Mouse (Mus musculus) embryonic facial prominence, embryonic 14.5 days (tissue): ENCODE measurements around the gene Eprs. TPM values are rescaled to one million over a fixed set of nuclear protein-coding genes. Genes with fewer than 3 reads are reported as not detected.

Experiments used
- ATAC-seq: fragments of 200-750 bp; cut with Nextera tagmentation; 2 replicates; pipeline ENCODE4 v1.8.0; 2017; ENCODE audit warnings: low read depth, moderate number of reproducible peaks, moderate TSS enrichment
- DNase-seq: peaks from one replicate; pipeline ENCODE4 v3.0.0-alpha.2; 2015; ENCODE audit warnings: low spot score
- H3K27ac ChIP-seq: fragments of 300-500 bp; sonication (generic); replicated peaks from 2 replicates; pipeline ENCODE4 v1.5.1; 2014; ENCODE audit warnings: low read depth, mild to moderate bottlenecking, low read length, moderate library complexity
- H3K27me3 ChIP-seq: fragments of 300-500 bp; sonication (generic); replicated peaks from 2 replicates; pipeline ENCODE4 v1.6.1; 2014; ENCODE audit warnings: low read length; ENCODE audit not compliant: control insufficient read depth, insufficient read depth
- H3K36me3 ChIP-seq: fragments of 300-500 bp; sonication (generic); 2 replicates; pipeline ENCODE4 v1.6.1; 2014; ENCODE audit warnings: low read length, mixed read lengths; ENCODE audit not compliant: control insufficient read depth, insufficient read depth
- H3K4me1 ChIP-seq: fragments of 300-500 bp; sonication (generic); 2 replicates; pipeline ENCODE4 v1.6.1; 2014; ENCODE audit warnings: antibody characterized with exemption, low read length; ENCODE audit not compliant: control insufficient read depth, insufficient read depth
- H3K4me2 ChIP-seq: fragments of 300-500 bp; sonication (generic); 2 replicates; pipeline ENCODE4 v1.6.1; 2014; ENCODE audit warnings: low read depth, mild to moderate bottlenecking, low read length, moderate library complexity, mixed read lengths
- H3K4me3 ChIP-seq: fragments of 300-500 bp; sonication (generic); 2 replicates; pipeline ENCODE4 v1.5.1; 2014; ENCODE audit warnings: low read depth, mild to moderate bottlenecking, low read length
- H3K9ac ChIP-seq: fragments of 300-500 bp; sonication (generic); 2 replicates; pipeline ENCODE4 v1.6.1; 2014; ENCODE audit warnings: low read depth, mild to moderate bottlenecking, low read length, moderate library complexity, mixed read lengths
- H3K9me3 ChIP-seq: fragments of 300-500 bp; sonication (generic); 2 replicates; pipeline ENCODE4 v1.6.1; 2016; ENCODE audit warnings: low read length; ENCODE audit not compliant: control insufficient read depth
- WGBS: fragments of 180-500 bp; shearing (Covaris S2); extraction: QIAGEN DNeasy Blood & Tissue Kit; methylation state at CpG from one replicate; pipeline ENCODE4 v1.1.7; 2014; 5-methylcytosine and 5-hydroxymethylcytosine counted together
- polyA plus RNA-seq: library from polyadenylated mRNA; unstranded; fragments of >200 nt; fragmentation: Nextera tagmentation; extraction: Ambion mirVana; gene quantifications from 2 replicates; pipeline ENCODE4 v1.2.1, GENCODE M21; 2014

Eprs gene
- polyA plus RNA-seq, 1 experiment from 2014 or later: 146 TPM

- H3K27me3 ChIP-seq: peaks cover 40% of the 10 kb centered on the region
- no peak overlapping the region for H3K27ac ChIP-seq
- WGBS: 85% methylated on average over 9 of the region's 9 CpGs
- H3K36me3 ChIP-seq: no peaks in the 10 kb centered on the region
- peaks cover 3% of the 10 kb centered on the region; the same call in 1 of the 2 replicates for H3K4me1 ChIP-seq
- no peak overlapping the region for H3K9ac ChIP-seq
- DNase-seq: no peak
- no peak for ATAC-seq
- H3K4me2 ChIP-seq: peak overlapping the region; percentile 98; the same call in 1 of the 2 replicates
- peak overlapping the region; percentile 55 for H3K4me3 ChIP-seq
- H3K9me3 ChIP-seq: no peaks in the 10 kb centered on the region
Observed at GRCm38 (mm10) chr1:185456327-185456726, 93.5 kb downstream of the Eprs start.

GRCm38 (mm10) chr1:185460096-185460495, 97.3 kb downstream of the Eprs start:
- no peak overlapping the region for H3K9ac ChIP-seq
- H3K4me2 ChIP-seq: no peak overlapping the region
- H3K27me3 ChIP-seq: peaks cover 23% of the 10 kb centered on the region
- no peaks in the 10 kb centered on the region for H3K36me3 ChIP-seq
- DNase-seq: no peak
- H3K9me3 ChIP-seq: no peaks in the 10 kb centered on the region
- WGBS: 77% methylated on average over 5 of the region's 5 CpGs
- H3K4me3 ChIP-seq: no peak overlapping the region
- no peak overlapping the region for H3K27ac ChIP-seq
- no peak for ATAC-seq
- peaks cover 3% of the 10 kb centered on the region; the same call in 1 of the 2 replicates for H3K4me1 ChIP-seq

- Histone ChIP-seq H3K4me2 (no peak overlapping the region), H3K4me1 (no peaks in the 10 kb centered on the region), H3K9me3 (no peaks in the 10 kb centered on the region), H3K27me3 (no peaks in the 10 kb centered on the region), H3K27ac (no peak overlapping the region), H3K9ac (no peak overlapping the region), H3K36me3 (no peaks in the 10 kb centered on the region), H3K4me3 (no peak overlapping the region)
- WGBS: 81% methylated on average over 5 of the region's 5 CpGs
- ATAC-seq (no peak), DNase-seq (no peak)
Observed at GRCm38 (mm10) chr1:185462889-185463288, 100.0 kb downstream of the Eprs start.

GRCm38 (mm10) chr1:185469551-185470021, 106.7 kb downstream of the Eprs start:
- ATAC-seq: no peak
- H3K9me3 ChIP-seq: no peaks in the 10 kb centered on the region
- DNase-seq: no peak
- H3K27me3 ChIP-seq: no peaks in the 10 kb centered on the region
- H3K27ac ChIP-seq: no peak overlapping the region
- H3K4me1 ChIP-seq: no peaks in the 10 kb centered on the region
- H3K9ac ChIP-seq: no peak overlapping the region
- no peak overlapping the region for H3K4me2 ChIP-seq
- no peak overlapping the region for H3K4me3 ChIP-seq
- WGBS: 72% methylated on average over 8 of the region's 8 CpGs
- no peaks in the 10 kb centered on the region for H3K36me3 ChIP-seq

- H3K9me3 ChIP-seq: no peaks in the 10 kb centered on the region
- 42% methylated on average over 8 of the region's 8 CpGs for WGBS
- ATAC-seq (no peak), DNase-seq (no peak)
- H3K4me1 ChIP-seq: no peaks in the 10 kb centered on the region
- H3K27ac ChIP-seq: no peak overlapping the region
- no peaks in the 10 kb centered on the region for H3K27me3 ChIP-seq
- H3K4me2 ChIP-seq: no peak overlapping the region
- H3K4me3 ChIP-seq: no peak overlapping the region
- no peaks in the 10 kb centered on the region for H3K36me3 ChIP-seq
- H3K9ac ChIP-seq: no peak overlapping the region
Observed at GRCm38 (mm10) chr1:185472025-185472720, 109.3 kb downstream of the Eprs start.

GRCm38 (mm10) chr1:185472730-185473129, 109.9 kb downstream of the Eprs start:
- ATAC-seq (no peak), DNase-seq (no peak)
- WGBS: 75% methylated on average over 4 of the region's 4 CpGs
- no peak overlapping the region for H3K4me3 ChIP-seq
- H3K27ac ChIP-seq: no peak overlapping the region
- no peak overlapping the region for H3K9ac ChIP-seq
- no peaks in the 10 kb centered on the region for H3K36me3 ChIP-seq
- no peaks in the 10 kb centered on the region for H3K27me3 ChIP-seq
- H3K9me3 ChIP-seq: no peaks in the 10 kb centered on the region
- H3K4me2 ChIP-seq: no peak overlapping the region
- H3K4me1 ChIP-seq: no peaks in the 10 kb centered on the region

- Histone ChIP-seq H3K4me3 (no peak overlapping the region), H3K9ac (no peak overlapping the region), H3K36me3 (no peaks in the 10 kb centered on the region), H3K4me2 (no peak overlapping the region), H3K27ac (no peak overlapping the region), H3K27me3 (no peaks in the 10 kb centered on the region), H3K9me3 (no peaks in the 10 kb centered on the region), H3K4me1 (no peaks in the 10 kb centered on the region)
- ATAC-seq: no peak
- 88% methylated on average over 1 of the region's 1 CpGs for WGBS
- DNase-seq: no peak
Observed at GRCm38 (mm10) chr1:185473437-185473836, 110.6 kb downstream of the Eprs start.
